Mouse (Mus musculus): ENCODE data around the gene Myo3a.
"Not testable (repeated sequence)": the region's sequence is repeated elsewhere in the genome, so short reads cannot be mapped to it uniquely, and the experiment has no call there.

The Myo3a gene

GRCm38 (mm10) chr2:22227308-22227707, at the start of gene Myo3a:
Gene Myo3a, plus strand, starts transcription at chr2:22227503.
- DNase-seq (ENCODE audit: low spot score in 2 of 2): no peak

GRCm38 (mm10) chr2:22250462-22250861, 23.2 kb downstream of the Myo3a start:
- no peak for DNase-seq (ENCODE audit: low spot score in 2 of 2)

- no peak for DNase-seq (ENCODE audit: low spot score in 2 of 2)
Measured at GRCm38 (mm10) chr2:22251045-22251444, 23.7 kb downstream of the Myo3a start.

GRCm38 (mm10) chr2:22255600-22255999, 28.3 kb downstream of the Myo3a start:
- DNase-seq (ENCODE audit: low spot score in 2 of 2): no peak

GRCm38 (mm10) chr2:22271555-22271954, 44.3 kb downstream of the Myo3a start:
- DNase-seq (ENCODE audit: low spot score in 2 of 2): no peak

GRCm38 (mm10) chr2:22285366-22285765, 58.1 kb downstream of the Myo3a start:
- DNase-seq (ENCODE audit: low spot score in 2 of 2): no peak

GRCm38 (mm10) chr2:22285777-22286176, 58.5 kb downstream of the Myo3a start:
- DNase-seq (ENCODE audit: low spot score in 2 of 2): no peak

GRCm38 (mm10) chr2:22293579-22294446, 66.5 kb downstream of the Myo3a start:
- no peak for DNase-seq (ENCODE audit: low spot score in 2 of 2)

GRCm38 (mm10) chr2:22294447-22294738, 67.1 kb downstream of the Myo3a start:
- no peak for DNase-seq (ENCODE audit: low spot score in 2 of 2)

GRCm38 (mm10) chr2:22297913-22298312, 70.6 kb downstream of the Myo3a start:
- DNase-seq (ENCODE audit: low spot score in 2 of 2): no peak

GRCm38 (mm10) chr2:22338269-22338857, 111.1 kb downstream of the Myo3a start:
- peak in 1 of 2 experiments; percentile 1 for DNase-seq (ENCODE audit: low spot score in 2 of 2)

GRCm38 (mm10) chr2:22410511-22410910, 183.2 kb downstream of the Myo3a start:
- DNase-seq (ENCODE audit: low spot score in 2 of 2): not testable (repeated sequence)

GRCm38 (mm10) chr2:22548421-22548820, 321.1 kb downstream of the Myo3a start:
- peak in 1 of 2 experiments; percentile 3 for DNase-seq (ENCODE audit: low spot score in 2 of 2)

- DNase-seq (ENCODE audit: low spot score in 2 of 2): not testable (repeated sequence)
Measured at GRCm38 (mm10) chr2:22587469-22588169, 360.3 kb downstream of the Myo3a start.

- DNase-seq (ENCODE audit: low spot score in 2 of 2): not testable (repeated sequence)
Measured at GRCm38 (mm10) chr2:22588170-22588541, 360.9 kb downstream of the Myo3a start.

GRCm38 (mm10) chr2:22588673-22589381, 361.5 kb downstream of the Myo3a start:
- not testable (repeated sequence) for DNase-seq (ENCODE audit: low spot score in 2 of 2)

- not testable (repeated sequence) for DNase-seq (ENCODE audit: low spot score in 2 of 2)
Measured at GRCm38 (mm10) chr2:22589382-22590205, 362.3 kb downstream of the Myo3a start.

GRCm38 (mm10) chr2:22590206-22590490, 362.8 kb downstream of the Myo3a start:
- no peak for DNase-seq (ENCODE audit: low spot score in 2 of 2)

GRCm38 (mm10) chr2:22617951-22618350, 390.6 kb downstream of the Myo3a start:
- DNase-seq (ENCODE audit: low spot score in 2 of 2): no peak

GRCm38 (mm10) chr2:22619416-22619815, 392.1 kb downstream of the Myo3a start:
- no peak for DNase-seq (ENCODE audit: low spot score in 2 of 2)

GRCm38 (mm10) chr2:22620030-22620429, 392.7 kb downstream of the Myo3a start:
- no peak for DNase-seq (ENCODE audit: low spot score in 2 of 2)
